Mouse (Mus musculus): ENCODE measurements at regions not wholly inside any gene's neighbourhood (a gene's known extent, or its start where the extent isn't known, plus 50 kb on each side); places are given as distances from the start of the nearest gene placed in this dataset.

- DNase-seq (ENCODE audit: low read depth, low spot score) = no peak
Measured at GRCm38 (mm10) chr6:99939382-99939781, 213.2 kb upstream of the Prok2 start.

DNA sequence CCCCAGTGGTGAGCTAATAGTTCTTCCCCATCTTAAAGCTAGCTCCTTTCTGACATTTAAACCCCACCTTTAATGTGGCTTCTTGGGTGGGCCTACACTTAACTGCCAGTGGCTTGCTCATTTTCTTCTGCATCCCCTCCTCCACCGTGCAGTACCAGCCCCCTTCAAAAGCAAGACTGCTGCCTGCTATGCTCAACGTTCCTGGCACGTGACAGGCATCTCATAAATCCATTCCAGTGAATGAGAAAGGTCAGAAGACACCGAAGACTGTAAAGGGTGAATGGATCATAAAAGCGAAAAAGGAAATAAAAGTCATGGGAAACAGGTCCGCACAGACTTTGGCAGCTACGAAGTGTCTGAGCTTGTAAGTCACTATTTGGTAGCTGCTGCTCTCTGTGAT lies 212.8 kb upstream of the Prok2 start:
- DNase-seq (ENCODE audit: low read depth, low spot score) = no peak

DNA sequence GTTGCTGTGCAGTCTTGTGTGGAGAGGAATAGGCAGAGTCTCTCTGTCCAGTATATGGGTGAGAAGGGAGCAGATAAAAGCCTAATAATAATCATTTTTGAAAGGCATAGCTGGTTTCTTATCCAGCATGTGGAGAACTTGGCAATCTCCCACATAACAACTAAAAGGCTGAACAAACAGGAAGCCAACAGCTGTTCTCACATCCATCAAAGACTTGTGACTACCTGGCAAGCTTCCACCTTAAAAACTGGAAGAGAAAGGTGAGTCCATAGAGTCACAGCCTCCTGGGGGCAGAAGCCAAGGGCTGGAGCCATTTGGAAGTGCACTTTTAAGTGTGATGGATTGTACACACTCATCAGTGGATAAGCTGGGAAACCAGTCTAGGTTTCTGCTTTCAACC lies 210.5 kb upstream of the Prok2 start:
- DNase-seq (ENCODE audit: low read depth, low spot score) = no peak

- DNase-seq (ENCODE audit: low read depth, low spot score) = no peak
Measured at GRCm38 (mm10) chr6:99935373-99935772, 209.2 kb upstream of the Prok2 start.

- no peak for DNase-seq (ENCODE audit: low read depth, low spot score)
Measured at GRCm38 (mm10) chr6:99934394-99934793, 208.2 kb upstream of the Prok2 start.

DNA sequence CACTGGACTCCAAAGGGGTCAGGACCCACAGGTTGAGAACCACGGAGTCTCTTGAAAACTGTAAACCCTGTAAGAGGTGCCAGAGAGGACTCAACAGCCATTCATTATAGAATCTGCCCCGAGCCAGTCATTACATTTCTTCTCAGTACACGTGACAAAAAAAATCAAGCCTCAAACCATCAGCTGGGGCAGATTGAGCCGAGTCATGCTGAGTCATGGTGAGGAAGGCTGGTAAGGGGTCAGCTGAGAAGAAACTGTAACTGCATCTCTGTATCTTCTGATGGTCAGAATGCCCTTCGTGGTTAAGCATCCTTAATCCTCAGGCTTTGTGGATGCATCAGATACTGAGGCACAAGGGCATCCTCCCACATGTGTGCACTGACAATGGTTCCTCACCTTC lies 207.2 kb upstream of the Prok2 start:
- no peak for DNase-seq (ENCODE audit: low read depth, low spot score)

DNA sequence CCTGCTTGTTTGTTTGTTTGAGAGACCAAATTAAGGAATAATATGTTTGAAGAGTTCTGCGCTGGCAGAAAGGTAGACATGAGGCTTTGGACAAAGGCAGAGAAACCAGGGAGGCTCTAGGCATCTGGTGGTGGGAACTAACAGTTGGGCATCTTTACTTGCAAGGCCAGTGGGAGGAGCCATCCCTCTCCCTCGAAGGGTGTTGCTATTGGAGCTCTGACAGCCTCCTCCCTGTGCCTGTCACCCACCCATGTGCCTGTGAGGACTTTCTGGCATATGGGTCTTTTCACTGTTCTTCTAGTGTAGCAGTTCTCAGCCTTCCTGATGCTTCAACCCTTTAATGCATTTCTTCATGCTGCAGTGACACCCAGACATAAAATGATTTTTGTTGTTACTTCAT lies 206.7 kb upstream of the Prok2 start:
- no peak for DNase-seq (ENCODE audit: low read depth, low spot score)

- DNase-seq (ENCODE audit: low read depth, low spot score) = no peak
Measured at GRCm38 (mm10) chr6:99932405-99932804, 206.2 kb upstream of the Prok2 start.

- no peak for DNase-seq (ENCODE audit: low read depth, low spot score)
Measured at GRCm38 (mm10) chr6:99931588-99931987, 205.4 kb upstream of the Prok2 start.

DNA sequence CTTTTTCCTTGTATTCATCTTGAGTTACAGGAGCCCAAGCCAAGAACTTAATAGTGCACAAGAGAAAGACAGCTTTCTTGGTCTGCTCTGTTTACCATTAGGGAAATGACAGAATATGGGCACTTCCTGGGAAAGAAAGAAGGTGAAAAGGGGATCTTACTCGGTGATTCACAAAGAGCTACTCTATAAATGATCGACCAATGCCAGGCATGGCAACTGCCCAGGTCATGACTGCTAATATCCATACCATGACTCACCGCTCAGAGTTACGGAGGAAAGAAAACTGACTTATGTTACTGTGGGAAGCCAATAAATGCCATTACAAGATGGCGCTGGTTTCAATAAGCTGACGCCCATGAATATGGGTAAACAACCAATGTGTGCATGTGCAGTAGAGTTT lies 204.1 kb upstream of the Prok2 start:
- no peak for DNase-seq (ENCODE audit: low read depth, low spot score)

DNA sequence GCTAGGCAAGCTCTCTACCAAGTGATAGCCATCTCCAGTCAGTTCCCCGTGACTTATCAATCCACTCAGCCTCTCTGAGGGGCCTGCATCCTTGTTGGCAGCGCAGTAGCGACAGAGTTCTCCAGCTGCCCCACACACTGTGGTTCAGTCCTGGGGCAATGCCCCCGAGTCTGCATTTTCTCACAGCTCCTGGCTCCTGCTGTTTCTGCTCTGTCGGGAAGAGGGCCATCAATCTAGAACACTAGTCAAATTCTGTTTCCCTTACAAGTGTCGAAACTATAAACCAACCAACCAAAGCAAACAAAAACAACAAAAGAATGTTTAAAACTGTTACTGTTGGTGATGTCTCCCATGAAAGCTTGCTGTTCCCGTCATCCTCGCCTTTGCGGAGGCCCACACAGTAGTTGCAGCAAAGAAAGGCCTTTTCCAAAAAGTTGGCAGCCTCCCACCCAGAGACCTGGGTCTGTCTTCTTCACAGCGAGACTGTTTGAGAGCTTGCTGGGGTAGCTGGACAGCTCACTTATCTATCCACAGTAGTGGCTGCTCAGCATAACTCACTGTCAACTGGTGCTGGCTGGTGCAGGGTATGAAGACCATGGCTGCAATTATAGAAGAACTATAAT lies 201.9 kb upstream of the Prok2 start:
- DNase-seq (ENCODE audit: low read depth, low spot score) = no peak

DNA sequence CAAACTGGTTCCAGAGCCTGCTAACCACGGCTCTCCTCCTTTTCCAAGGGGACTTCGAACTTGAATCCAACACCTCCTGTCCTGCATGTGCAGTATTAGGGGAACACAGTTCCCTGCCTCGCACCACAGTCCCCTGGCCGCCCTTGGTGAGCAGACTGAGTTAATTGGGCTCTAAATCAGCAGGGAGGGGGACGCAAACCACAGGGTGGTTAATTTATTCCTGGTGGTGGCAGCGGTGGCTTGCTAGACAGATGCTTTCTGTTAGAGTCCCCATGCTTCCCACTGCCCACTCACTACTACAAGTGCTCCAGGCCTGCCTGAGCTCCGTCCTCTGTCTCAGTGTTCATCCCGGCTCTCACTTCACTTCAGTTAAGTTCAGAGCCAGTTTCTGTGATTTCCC lies 198.0 kb upstream of the Prok2 start:
- DNase-seq (ENCODE audit: low read depth, low spot score) = no peak

GRCm38 (mm10) chr6:99921966-99922365 lies 195.8 kb upstream of the Prok2 start:
- DNase-seq (ENCODE audit: low read depth, low spot score) = no peak

GRCm38 (mm10) chr6:99919816-99920562 lies 193.8 kb upstream of the Prok2 start:
- no peak for DNase-seq (ENCODE audit: low read depth, low spot score)

- no peak for DNase-seq (ENCODE audit: low read depth, low spot score)
Measured at GRCm38 (mm10) chr6:99918351-99918750, 192.2 kb upstream of the Prok2 start.

DNA sequence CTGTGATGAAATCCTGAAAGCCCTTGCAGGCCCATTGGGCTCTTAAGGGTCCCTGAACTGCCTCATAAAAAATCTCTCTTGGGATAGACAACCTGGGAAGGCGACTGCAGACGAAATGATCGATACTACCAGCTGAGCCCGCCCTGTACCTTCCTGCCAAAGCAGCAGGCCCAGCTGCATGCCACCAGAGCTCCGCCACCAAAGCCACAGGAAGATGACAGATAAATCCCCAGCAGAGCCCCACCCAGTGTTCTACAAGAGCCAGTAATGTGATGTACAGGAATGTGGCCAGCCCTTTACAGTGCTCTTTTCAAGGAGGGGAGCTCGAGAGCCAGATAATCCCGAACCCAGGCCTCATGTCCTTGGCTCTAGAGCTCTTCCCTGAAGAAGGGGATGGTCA lies 183.7 kb upstream of the Prok2 start:
- DNase-seq (ENCODE audit: low read depth, low spot score) = no peak

DNA sequence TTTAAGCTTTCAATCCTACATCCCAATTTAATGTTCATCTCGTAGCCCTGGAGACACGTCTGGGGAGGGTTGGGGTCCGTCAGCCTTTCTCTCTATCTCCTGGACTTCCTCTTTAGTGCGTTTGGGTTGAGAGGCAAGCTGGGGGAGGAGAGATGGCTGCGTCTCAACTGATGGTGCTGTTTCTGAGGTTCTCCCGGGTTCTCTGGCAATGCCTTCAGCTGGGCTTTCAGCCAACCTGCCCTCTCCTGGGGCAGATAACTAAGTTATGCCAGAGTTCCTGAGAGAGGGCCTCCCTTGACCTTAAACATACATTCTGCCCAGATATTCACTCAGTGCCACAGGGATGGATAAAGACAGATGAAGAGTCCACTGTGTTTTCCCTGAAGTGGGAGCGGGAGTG lies 183.3 kb upstream of the Prok2 start:
- no peak for DNase-seq (ENCODE audit: low read depth, low spot score)

GRCm38 (mm10) chr6:99908066-99908465 lies 181.9 kb upstream of the Prok2 start:
- DNase-seq (ENCODE audit: low read depth, low spot score) = no peak

- DNase-seq (ENCODE audit: low read depth, low spot score) = no peak
Measured at GRCm38 (mm10) chr6:99905194-99905593, 179.0 kb upstream of the Prok2 start.

DNA sequence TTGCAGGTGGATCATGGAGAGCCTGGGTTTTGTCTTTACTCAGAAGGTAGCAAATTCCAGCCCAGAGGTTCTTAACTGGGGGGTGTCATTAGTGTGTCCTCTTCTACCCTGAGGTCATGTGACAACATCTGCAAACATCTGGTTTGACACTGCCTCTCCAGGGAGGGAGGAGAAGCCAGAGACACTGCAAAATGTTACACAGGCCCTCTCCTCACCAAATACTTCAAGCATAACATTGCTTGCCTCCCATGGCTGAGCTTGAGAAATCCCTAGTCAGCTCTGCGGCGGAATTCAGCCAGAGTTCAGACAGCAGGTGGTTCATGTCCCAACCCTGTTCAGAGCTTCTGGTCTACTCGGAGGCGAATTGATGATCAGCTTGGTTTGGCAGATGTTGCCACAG lies 178.4 kb upstream of the Prok2 start:
- DNase-seq (ENCODE audit: low read depth, low spot score) = no peak

DNA sequence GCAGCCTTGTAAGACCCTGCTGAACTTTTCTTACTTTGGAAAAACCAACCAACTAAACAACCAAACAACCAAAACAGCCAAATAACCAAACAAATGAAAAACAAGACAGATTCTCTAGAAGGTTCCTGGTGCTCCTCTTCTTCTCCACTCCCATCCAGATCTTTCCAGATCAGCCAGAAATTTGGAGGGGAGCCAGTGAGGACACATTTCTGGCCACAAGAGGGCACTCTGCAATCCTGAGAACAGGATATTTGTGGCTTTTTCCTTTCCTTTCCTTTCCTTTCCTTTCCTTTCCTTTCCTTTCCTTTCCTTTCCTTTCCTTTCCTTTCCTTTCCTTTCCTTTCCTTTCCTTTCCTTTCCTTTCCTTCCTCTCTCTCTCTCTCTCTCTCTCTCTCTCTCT lies 177.9 kb upstream of the Prok2 start:
- DNase-seq (ENCODE audit: low read depth, low spot score) = peak; percentile 43

DNA sequence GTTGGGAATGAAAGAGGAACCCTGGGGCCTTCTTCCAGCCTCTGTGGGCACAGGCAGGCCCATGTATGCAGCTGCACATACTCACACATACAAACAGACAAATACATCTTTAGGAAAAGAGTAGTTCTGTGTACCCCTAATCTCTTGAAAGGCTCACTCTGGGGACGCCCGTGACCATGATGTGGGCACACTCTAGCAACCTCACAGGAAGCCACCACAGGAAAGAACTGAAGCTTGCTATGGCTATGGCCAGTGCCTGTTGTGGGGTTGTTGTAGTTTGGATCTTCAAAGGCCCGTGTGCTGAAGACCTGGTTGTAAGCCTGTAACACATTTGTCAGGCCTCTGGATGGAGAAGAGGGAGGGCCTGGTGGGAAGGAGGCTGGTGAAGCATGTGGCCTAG lies 175.4 kb upstream of the Prok2 start:
- no peak for DNase-seq (ENCODE audit: low read depth, low spot score)

- DNase-seq (ENCODE audit: low read depth, low spot score) = no peak
Measured at GRCm38 (mm10) chr6:99901146-99901545, 175.0 kb upstream of the Prok2 start.

GRCm38 (mm10) chr6:99899704-99900103 lies 173.5 kb upstream of the Prok2 start:
- DNase-seq (ENCODE audit: low read depth, low spot score) = no peak

Data from retina, adult 2 months (tissue).